Mouse (Mus musculus): ENCODE results near the gene Meis1.

DNA sequence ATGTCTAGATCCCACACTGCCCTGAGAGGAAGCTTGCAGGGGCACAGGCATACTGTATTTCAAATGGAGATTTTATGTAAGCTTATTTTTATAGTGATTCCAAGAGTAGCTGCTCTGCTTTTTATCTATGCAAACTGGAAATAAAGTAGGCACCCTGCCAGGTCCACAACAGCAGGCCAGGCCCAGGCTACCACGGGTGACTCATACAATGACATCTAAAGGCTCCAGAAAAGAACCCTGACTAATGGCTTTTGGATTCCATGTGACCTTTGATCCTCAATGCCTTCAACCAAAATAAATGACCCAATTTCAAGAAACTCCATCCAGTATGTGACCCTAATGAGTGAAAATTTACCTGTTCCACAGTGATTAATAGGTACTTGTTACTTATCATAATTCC, 91.4 kb downstream of the Meis1 start:
- TF ChIP-seq CTCF (IDR thresholded peaks at IDR 0.05; ENCODE audit: low read depth, low read length) (no peak), POLR2A (IDR thresholded peaks at IDR 0.05; ENCODE audit: insufficient read depth, low read length) (no peak), EP300 (IDR thresholded peaks at IDR 0.05; ENCODE audit: insufficient read depth, low read depth, low read length) (no peak)
